Mouse (Mus musculus): ENCODE results near the gene Tiparp. TPM values are rescaled to one million over a fixed set of nuclear protein-coding genes. Genes with fewer than 3 reads are reported as not detected.

Tiparp gene
- total RNA-seq, 1 experiment from 2014 or later, result 27.2 TPM

Other genes starting within 250 kb of the Tiparp start
- 292 and 293 TPM in 2 replicates for gene Ssr3, start 135.8 kb upstream of the Tiparp start, total RNA-seq (2017)
- gene Lekr1, start 137.8 kb downstream of the Tiparp start, total RNA-seq (2017), result 5.2 and 7.8 TPM in 2 replicates